Mouse (Mus musculus) MEL-GATA-1-ER (cell line): ENCODE measurements around the gene Frmd7.

Experiments
- DNase-seq: peaks from one replicate; pipeline ENCODE4 v3.0.0-alpha.2; 2012; ENCODE audit warnings: low read depth; ENCODE audit errors: extremely low read depth

Gene Frmd7

DNA sequence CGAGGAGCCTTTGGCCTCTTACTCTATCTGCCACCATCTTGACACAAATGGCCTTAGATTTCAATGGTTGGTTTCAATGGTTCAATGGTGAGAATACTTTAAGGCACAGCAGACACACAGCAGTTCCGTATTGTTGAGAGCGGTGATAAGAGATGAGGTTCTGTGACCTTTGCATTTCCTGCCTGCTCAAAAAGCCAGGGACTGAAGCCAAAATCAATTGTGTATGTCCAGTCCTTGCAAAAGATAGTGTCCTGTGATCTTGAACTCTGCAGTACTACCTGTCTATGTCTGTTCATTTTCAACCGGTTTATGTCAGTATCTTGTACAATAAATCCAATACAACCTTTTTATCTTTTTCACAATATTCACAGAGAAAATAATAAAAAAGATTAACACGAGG is 77.8 kb downstream of the Frmd7 start:
- no peak for DNase-seq

GRCm38 (mm10) chrX:50863771-50864170 is 78.7 kb downstream of the Frmd7 start:
- DNase-seq, result no peak

DNA sequence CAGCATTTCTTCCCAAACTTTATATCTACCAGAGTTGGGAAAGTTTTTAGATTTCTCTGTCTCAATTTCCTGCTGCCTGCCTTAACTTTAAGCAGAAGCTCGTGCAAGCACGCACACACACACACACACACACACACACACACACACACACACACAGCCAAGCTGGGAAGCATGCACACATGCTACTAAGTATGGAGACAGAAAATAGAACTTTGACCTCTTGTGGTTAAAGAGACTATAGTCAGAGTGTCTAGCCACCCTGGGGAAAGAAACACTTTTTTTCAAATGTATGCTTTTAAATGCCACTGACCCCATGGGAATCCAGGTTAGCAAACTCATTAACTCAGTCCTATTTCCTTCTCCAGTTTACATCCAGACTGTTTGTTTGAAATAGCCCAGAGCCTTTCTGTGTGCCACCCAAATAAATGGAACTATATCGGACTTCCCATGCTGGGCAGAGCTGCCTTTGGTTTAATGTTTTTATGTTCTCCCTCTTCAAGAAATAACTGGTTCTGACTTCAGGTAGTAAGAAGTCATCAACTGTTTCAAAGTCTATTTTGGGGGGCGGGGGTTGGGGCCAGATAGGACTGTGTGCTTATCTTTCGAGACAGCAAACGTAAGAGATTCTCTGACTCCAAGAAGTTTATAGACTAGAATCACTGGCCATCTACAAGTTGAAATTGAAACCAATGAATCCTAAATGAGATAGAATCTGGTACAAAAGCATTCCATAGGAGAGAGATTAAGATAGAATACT is 91.9 kb downstream of the Frmd7 start:
- DNase-seq, result no peak
